Mouse (Mus musculus) bone marrow, adult 2 months (tissue): Measurements from ENCODE around the gene Nup210. TPM values are rescaled to one million over a fixed set of nuclear protein-coding genes. Genes with fewer than 3 reads are reported as not detected.
"Not testable (repeated sequence)": the region's sequence is repeated elsewhere in the genome, so short reads cannot be mapped to it uniquely, and the experiment has no call there.

Experiments
- H3K27ac ChIP-seq: fragments of 200-500 bp; 2 replicates; pipeline ENCODE4 v1.5.1; 2012; ENCODE audit warnings: low read depth, mild to moderate bottlenecking, control low read depth, inconsistent platforms, low read length; ENCODE audit not compliant: control insufficient read depth, poor library complexity, insufficient read depth
- H3K4me1 ChIP-seq: fragments of 200-500 bp; 2 replicates; pipeline ENCODE4 v1.6.1; 2011; ENCODE audit warnings: low read length; ENCODE audit not compliant: control insufficient read depth, insufficient read depth
- H3K4me3 ChIP-seq: fragments of 200-500 bp; replicated peaks from 2 replicates; pipeline ENCODE3; 2011; ENCODE audit warnings: mild to moderate bottlenecking, low read depth, low read length, control low read depth; ENCODE audit not compliant: control insufficient read depth
- CTCF ChIP-seq: fragments of 200-500 bp; IDR thresholded peaks from 2 replicates; pipeline ENCODE4 v1.5.1; 2011; ENCODE audit warnings: low read length, control low read depth; ENCODE audit not compliant: control insufficient read depth, insufficient read depth
- POLR2A ChIP-seq: fragments of 200-500 bp; IDR thresholded peaks from 2 replicates; pipeline ENCODE4 v1.6.1; 2011; ENCODE audit warnings: low read depth, mild to moderate bottlenecking, control low read depth, low read length, borderline replicate concordance; ENCODE audit not compliant: control insufficient read depth
- WGBS: fragments of 180-500 bp; shearing (Covaris S2); methylation state at CpG from one replicate; pipeline ENCODE4 v1.1.7; 2018; 5-methylcytosine and 5-hydroxymethylcytosine counted together
- polyA plus RNA-seq: library from polyadenylated mRNA; stranded (reverse); fragments of >200 nt; gene quantifications from 2 replicates; pipeline ENCODE4 v1.2.4, GENCODE M21; 2011; ENCODE audit warnings: low replicate concordance; ENCODE audit not compliant: missing spikeins, insufficient read depth, insufficient read length

Nup210 gene
- polyA plus RNA-seq, 1 experiment: 111 TPM

DNA sequence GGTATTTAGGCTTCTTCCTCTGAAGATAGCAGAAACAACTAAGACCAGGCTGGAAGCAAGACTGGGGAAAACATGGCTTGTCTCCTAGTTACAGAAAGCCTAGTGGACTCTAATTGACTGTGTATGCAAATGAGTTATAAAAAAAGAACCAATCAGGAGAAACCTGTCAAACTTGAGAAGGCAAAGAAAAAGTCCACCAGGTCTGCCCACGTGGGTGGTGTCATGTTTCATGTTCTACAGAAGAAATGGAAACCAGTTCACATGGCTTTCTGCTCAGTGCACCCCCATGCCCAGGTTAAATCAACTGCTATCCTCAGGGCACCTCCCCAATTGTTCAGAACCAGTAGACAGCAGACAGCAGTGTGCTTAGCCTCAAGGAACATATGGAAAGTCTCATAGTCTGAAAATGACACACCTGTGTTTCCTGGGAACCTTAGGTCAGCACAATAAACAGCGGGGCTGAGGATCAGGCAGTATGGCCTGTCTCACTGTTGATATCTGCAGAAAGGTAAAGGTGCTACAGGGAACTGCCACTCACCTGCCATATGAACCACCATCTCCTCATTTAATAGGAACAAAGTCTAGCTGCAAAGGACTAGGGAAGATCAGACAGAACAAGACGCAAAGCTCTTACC lies 11.7 kb downstream of the Nup210 start:
- Histone ChIP-seq H3K4me3 (no peak overlapping the region), H3K4me1 (peaks cover 16% of the 10 kb centered on the region), H3K27ac (no peak overlapping the region)
- no peak for TF ChIP-seq POLR2A
- TF ChIP-seq CTCF: no peak
- 62% methylated on average over 3 of the region's 3 CpGs for WGBS

DNA sequence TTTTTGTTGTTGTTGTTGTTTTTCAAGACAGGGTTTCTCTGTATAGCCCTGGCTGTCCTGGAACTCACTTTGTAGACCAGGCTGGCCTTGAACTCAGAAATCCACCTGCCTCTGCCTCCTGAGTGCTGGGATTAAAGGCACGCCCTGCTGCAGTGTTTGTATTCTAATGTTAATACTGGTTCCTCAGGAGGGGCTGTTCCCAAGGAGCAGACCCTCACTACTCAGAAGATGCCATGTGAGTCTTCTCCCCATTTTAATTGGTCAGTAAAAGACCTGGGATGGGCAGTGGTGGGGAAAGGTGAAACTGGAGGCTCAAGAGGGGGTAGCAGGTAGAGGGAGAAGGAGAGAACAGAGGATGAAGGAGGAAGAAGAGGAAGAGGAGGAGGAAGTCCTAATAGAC lies 13.2 kb downstream of the Nup210 start:
- 92% methylated on average over 1 of the region's 1 CpGs for WGBS
- not testable (repeated sequence) for H3K4me3 ChIP-seq, H3K27ac ChIP-seq
- peaks cover 14% of the 10 kb centered on the region for H3K4me1 ChIP-seq

DNA sequence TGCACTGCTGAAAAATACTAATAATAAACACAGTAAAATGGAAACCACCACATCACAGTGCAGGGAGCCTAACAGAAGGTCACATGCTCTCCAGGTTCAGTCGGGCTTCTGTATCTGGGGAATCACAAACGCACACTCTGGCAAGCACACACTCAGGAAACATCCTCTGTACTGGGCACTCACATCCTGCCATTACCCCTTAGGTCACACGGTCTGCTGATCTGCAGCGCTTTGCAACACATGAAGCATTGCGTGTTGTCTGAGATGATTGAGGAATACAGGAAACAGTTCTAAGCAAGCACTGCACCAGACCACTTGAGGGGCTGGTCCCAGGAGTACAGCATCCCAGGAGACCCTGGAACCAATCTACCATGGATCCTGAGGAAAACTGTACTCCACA lies 16.0 kb downstream of the Nup210 start:
- TF ChIP-seq CTCF (no peak), POLR2A (no peak)
- H3K4me3 ChIP-seq: no peak overlapping the region
- 30% methylated on average over 5 of the region's 5 CpGs for WGBS
- peaks cover 10% of the 10 kb centered on the region for H3K4me1 ChIP-seq
- H3K27ac ChIP-seq: no peak overlapping the region

DNA sequence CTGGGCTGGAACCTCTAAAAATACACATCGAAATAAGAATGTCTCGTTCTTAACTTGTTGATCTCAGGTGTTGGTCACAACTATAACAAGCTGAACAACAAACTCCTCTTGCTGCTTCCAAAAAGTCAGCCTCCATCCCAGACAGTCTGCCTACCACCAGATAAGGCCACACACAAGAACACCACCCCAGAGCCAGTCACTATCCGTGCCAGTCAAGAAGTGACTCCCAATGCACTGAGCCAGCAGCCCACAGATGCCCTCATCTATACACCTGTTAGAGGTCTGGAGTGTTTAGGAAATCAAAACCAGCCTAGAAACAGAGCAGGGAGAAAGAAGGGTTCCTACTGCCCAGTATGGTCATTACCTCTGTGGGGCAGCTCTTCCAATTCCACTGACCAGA lies 18.8 kb downstream of the Nup210 start:
- H3K4me1 ChIP-seq: peaks cover 10% of the 10 kb centered on the region
- H3K27ac ChIP-seq: no peak overlapping the region
- TF ChIP-seq POLR2A (no peak), CTCF (no peak)
- WGBS: 93% methylated on average over 3 of the region's 3 CpGs
- H3K4me3 ChIP-seq: no peak overlapping the region

DNA sequence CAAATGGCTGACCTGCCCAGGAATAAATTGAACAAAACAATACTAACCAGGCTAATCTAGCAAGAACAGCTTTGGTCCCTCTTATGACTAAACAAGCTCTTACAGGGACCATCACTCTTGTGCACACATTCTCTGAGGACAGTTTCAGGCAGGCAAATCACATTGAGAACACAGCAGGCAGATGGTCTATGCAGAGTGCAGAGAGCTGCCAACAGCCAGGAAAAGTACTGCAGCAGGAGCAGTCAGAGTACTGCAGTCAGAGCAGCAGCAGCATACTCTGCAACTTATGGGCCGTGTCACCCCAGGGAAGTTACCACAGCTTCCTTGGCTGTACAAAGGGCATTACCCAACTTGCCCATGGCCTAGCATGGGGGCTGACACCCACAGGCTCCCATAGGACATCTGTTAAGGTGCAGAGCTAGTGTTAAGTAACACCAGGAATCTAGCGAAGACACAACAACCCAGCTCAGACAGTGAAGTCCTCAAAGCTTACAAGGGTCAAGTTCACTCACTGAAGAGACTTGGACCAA lies 21.5 kb downstream of the Nup210 start:
- Histone ChIP-seq H3K27ac (peak overlapping the region; percentile 48; the same call in 1 of the 2 replicates), H3K4me3 (no peak overlapping the region), H3K4me1 (peaks cover 3% of the 10 kb centered on the region; the same call in 1 of the 2 replicates)
- 52% methylated on average over 2 of the region's 2 CpGs for WGBS
- TF ChIP-seq POLR2A (no peak), CTCF (no peak)

DNA sequence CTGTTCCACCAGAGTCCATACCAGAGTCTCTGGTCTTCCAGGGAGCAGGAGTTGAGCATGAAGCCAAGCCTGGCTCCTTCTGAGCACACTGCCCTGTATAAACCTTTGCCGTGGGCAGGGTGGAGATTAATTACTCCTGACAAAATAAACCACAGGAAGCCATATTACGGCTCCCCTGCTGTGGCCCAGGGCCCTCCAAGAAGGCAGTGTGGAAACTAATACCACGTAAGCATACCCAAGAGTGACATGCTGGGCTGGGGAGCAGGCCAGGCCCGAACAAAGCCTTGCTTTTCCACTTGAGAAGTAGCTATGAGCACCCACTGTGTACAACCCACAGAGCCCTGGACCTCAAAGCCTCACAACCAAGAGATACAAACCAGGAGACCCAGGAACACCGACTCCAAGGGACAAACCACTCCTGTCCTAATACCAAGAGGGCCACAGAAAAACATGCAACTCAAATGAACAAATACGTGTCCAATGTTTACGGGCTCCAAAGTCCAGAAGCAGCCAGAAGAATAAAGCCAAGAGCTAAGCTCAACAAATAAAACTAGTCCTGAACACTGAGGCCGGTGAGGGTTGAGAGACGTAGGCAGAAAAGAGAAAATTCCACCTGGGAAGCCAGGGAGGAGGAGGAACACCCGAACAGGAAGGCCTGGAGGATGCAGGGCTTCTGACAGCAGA lies 24.3 kb downstream of the Nup210 start:
- Histone ChIP-seq H3K4me3 (no peak overlapping the region), H3K27ac (no peak overlapping the region), H3K4me1 (peaks cover 3% of the 10 kb centered on the region; the same call in 1 of the 2 replicates)
- TF ChIP-seq CTCF (no peak), POLR2A (no peak)
- 68% methylated on average over 10 of the region's 10 CpGs for WGBS

DNA sequence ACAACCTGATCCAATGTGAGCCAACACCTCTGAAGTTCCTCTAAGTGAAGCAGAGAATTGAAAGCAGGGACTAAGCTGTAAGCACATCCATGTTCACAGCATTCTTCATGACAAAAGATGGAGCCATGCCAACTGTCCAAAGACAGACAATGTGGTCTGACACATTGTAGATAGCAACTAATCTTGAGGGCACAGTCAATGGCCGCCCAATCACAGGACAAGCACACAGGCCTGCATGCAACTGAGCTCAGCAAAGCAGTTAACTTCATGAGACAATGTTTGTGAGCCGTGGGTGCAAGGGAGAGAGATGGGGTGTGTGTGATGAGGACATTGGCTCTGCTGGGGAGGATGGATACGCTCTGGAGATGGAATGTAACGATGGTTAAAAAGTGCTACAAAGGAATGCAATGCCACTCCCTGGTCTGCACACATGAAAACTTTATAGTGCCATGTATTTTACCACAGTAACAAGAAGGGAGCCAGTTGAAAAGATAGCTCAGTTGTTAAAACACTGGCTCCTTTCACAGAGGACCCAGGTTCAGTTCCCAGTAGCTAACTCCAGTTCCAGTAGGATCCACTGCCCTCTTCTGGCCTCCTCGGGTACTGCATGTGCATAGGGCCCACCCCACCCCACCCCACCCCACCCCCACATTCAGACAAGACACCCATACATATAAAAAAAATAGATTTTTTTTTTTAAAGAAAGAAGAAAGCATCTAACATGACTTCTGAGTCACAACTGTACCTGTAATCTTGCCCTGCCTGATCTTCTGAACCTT lies 31.3 kb downstream of the Nup210 start:
- no peak overlapping the region for H3K4me3 ChIP-seq
- TF ChIP-seq POLR2A: no peak
- peak; percentile 49; the same call in 1 of the 2 replicates for TF ChIP-seq CTCF
- 57% methylated on average over 5 of the region's 5 CpGs for WGBS
- H3K27ac ChIP-seq: no peak overlapping the region
- no peaks in the 10 kb centered on the region for H3K4me1 ChIP-seq

DNA sequence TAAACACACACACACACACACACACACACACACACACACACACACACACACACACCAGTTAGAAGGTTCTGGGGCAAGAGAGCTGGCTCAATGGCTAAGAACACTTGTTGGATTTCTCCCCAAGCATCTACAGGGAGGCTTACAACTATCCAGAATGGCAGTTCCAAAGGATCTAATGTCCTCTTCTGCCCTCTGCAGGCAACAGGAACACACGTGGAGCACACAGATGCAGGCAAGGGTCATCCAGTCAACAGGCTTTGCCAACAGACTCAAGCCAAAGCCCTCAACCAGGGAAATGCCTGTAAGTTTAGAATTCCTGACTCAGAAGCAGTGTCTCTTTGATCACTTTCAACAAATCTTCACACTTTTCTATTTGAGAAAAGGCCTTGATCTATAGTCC lies 36.6 kb downstream of the Nup210 start:
- H3K4me3 ChIP-seq: no peak overlapping the region
- 60% methylated on average over 1 of the region's 1 CpGs for WGBS
- TF ChIP-seq POLR2A (no peak), CTCF (no peak)
- H3K4me1 ChIP-seq: no peaks in the 10 kb centered on the region
- no peak overlapping the region for H3K27ac ChIP-seq
